Mouse (Mus musculus) kidney, postnatal 0 days (tissue): ENCODE data around the gene Gm10722. TPM values are rescaled to one million over a fixed set of nuclear protein-coding genes. Genes with fewer than 3 reads are reported as not detected.
"Not testable (repeated sequence)": the region's sequence is repeated elsewhere in the genome, so short reads cannot be mapped to it uniquely, and the experiment has no call there.

ENCODE experiments used
- ATAC-seq: fragments of 200-750 bp; cut with Nextera tagmentation; replicated peaks from 2 replicates; pipeline ENCODE4 v1.8.0; 2017; ENCODE audit warnings: low read depth, moderate number of reproducible peaks, moderate TSS enrichment, moderate library complexity; ENCODE audit not compliant: low FRiP score
- DNase-seq: peaks from one replicate; pipeline ENCODE4 v3.0.0-alpha.2; 2016; ENCODE audit warnings: low spot score
- H3K27ac ChIP-seq: fragments of 300-500 bp; sonication (generic); 2 replicates; pipeline ENCODE4 v1.5.1; 2014; ENCODE audit warnings: mild to moderate bottlenecking
- H3K27me3 ChIP-seq: fragments of 300-500 bp; sonication (generic); 2 replicates; pipeline ENCODE4 v1.6.1; 2014; ENCODE audit warnings: low read length, mixed read lengths; ENCODE audit not compliant: insufficient read depth
- H3K36me3 ChIP-seq: fragments of 300-500 bp; sonication (generic); 2 replicates; pipeline ENCODE4 v1.6.1; 2014; ENCODE audit warnings: low read length, mixed read lengths; ENCODE audit not compliant: insufficient read depth
- H3K4me1 ChIP-seq: fragments of 300-500 bp; sonication (generic); replicated peaks from 2 replicates; pipeline ENCODE4 v1.6.1; 2014; ENCODE audit warnings: antibody characterized with exemption, low read length, mixed read lengths; ENCODE audit not compliant: insufficient read depth
- H3K4me2 ChIP-seq: fragments of 300-500 bp; sonication (generic); 2 replicates; pipeline ENCODE4 v1.6.1; 2014; ENCODE audit warnings: mild to moderate bottlenecking, low read length, moderate library complexity, mixed read lengths
- H3K4me3 ChIP-seq: fragments of 300-500 bp; sonication (generic); replicated peaks from 2 replicates; pipeline ENCODE4 v1.5.1; 2014; ENCODE audit warnings: low read depth, low read length
- H3K9ac ChIP-seq: fragments of 300-500 bp; sonication (generic); 2 replicates; pipeline ENCODE4 v1.6.1; 2014; ENCODE audit warnings: low read depth, low read length
- H3K9me3 ChIP-seq: fragments of 300-500 bp; sonication (generic); replicated peaks from 2 replicates; pipeline ENCODE4 v1.6.1; 2016; ENCODE audit warnings: low read length, inconsistent platforms, mixed read lengths
- WGBS: fragments of 180-500 bp; shearing (Covaris S2); extraction: QIAGEN DNeasy Blood & Tissue Kit; methylation state at CpG from one replicate; pipeline ENCODE4 v1.1.7; 2014; 5-methylcytosine and 5-hydroxymethylcytosine counted together
- polyA plus RNA-seq: library from polyadenylated mRNA; unstranded; fragments of >200 nt; fragmentation: Nextera tagmentation; extraction: Ambion mirVana; gene quantifications from 2 replicates; pipeline ENCODE4 v1.2.1, GENCODE M21; 2015

The Gm10722 gene
- polyA plus RNA-seq, 1 experiment from 2014 or later: not detected

- not testable (repeated sequence) for H3K27me3 ChIP-seq, H3K9ac ChIP-seq, H3K9me3 ChIP-seq, H3K4me1 ChIP-seq, DNase-seq, H3K4me2 ChIP-seq, H3K4me3 ChIP-seq, H3K27ac ChIP-seq, H3K36me3 ChIP-seq
- peak; percentile 57 for ATAC-seq
- WGBS: no CpG with 5 or more reads among the region's 11 CpGs
These were observed 12.1 kb downstream of the Gm10722 start, which contains the start of gene Gm10721 for GRCm38 (mm10) chr9:3012733-3013279. Gene Gm10721 (plus strand): TSS chr9:3013140.

- DNase-seq, H3K9me3 ChIP-seq, ATAC-seq, H3K4me1 ChIP-seq, H3K4me2 ChIP-seq, H3K9ac ChIP-seq, H3K27me3 ChIP-seq, H3K36me3 ChIP-seq, H3K4me3 ChIP-seq, H3K27ac ChIP-seq: not testable (repeated sequence)
- 67% methylated on average over 4 of the region's 9 CpGs for WGBS
These were observed 14.6 kb downstream of the Gm10722 start, which contains the start of gene Gm10720 for GRCm38 (mm10) chr9:3015354-3015753. Gene Gm10720 (plus strand): TSS chr9:3015654.

- not testable (repeated sequence) for ATAC-seq, DNase-seq, H3K4me3 ChIP-seq, H3K27ac ChIP-seq, H3K9me3 ChIP-seq, H3K4me1 ChIP-seq, H3K9ac ChIP-seq, H3K27me3 ChIP-seq, H3K4me2 ChIP-seq, H3K36me3 ChIP-seq
- WGBS: 69% methylated on average over 4 of the region's 6 CpGs
These were observed 15.2 kb downstream of the Gm10722 start for GRCm38 (mm10) chr9:3015896-3016295.

- not testable (repeated sequence) for DNase-seq, H3K4me3 ChIP-seq, H3K9me3 ChIP-seq, H3K4me2 ChIP-seq, H3K27me3 ChIP-seq, ATAC-seq, H3K27ac ChIP-seq, H3K4me1 ChIP-seq, H3K9ac ChIP-seq, H3K36me3 ChIP-seq
- 83% methylated on average over 1 of the region's 9 CpGs for WGBS
These were observed 16.4 kb downstream of the Gm10722 start, which contains the start of gene Gm10719 for GRCm38 (mm10) chr9:3017108-3017507. Gene Gm10719 (plus strand): TSS chr9:3017408.

GRCm38 (mm10) chr9:3018944-3019343, 18.2 kb downstream of the Gm10722 start:
- not testable (repeated sequence) for H3K4me1 ChIP-seq, ATAC-seq, H3K4me2 ChIP-seq, H3K9ac ChIP-seq, H3K27ac ChIP-seq, H3K9me3 ChIP-seq, H3K27me3 ChIP-seq, DNase-seq, H3K36me3 ChIP-seq, H3K4me3 ChIP-seq
- 68% methylated on average over 9 of the region's 9 CpGs for WGBS

- H3K27me3 ChIP-seq, H3K9me3 ChIP-seq, H3K4me2 ChIP-seq, H3K27ac ChIP-seq, H3K4me3 ChIP-seq, H3K9ac ChIP-seq, H3K4me1 ChIP-seq, DNase-seq, H3K36me3 ChIP-seq: not testable (repeated sequence)
- ATAC-seq: peak; percentile 50
- WGBS: 82% methylated on average over 11 of the region's 19 CpGs
These were observed 19.4 kb downstream of the Gm10722 start for GRCm38 (mm10) chr9:3019835-3020727.

GRCm38 (mm10) chr9:3022316-3023008, 21.7 kb downstream of the Gm10722 start:
- not testable (repeated sequence) for H3K36me3 ChIP-seq, ATAC-seq, H3K27me3 ChIP-seq, H3K9me3 ChIP-seq, H3K4me3 ChIP-seq, H3K9ac ChIP-seq, H3K4me2 ChIP-seq, H3K4me1 ChIP-seq, H3K27ac ChIP-seq
- peak; percentile 1 for DNase-seq
- 69% methylated on average over 9 of the region's 13 CpGs for WGBS

GRCm38 (mm10) chr9:3023312-3023984, 22.7 kb downstream of the Gm10722 start, which contains the start of gene Gm10718:
Gene Gm10718 (plus strand): TSS chr9:3023547.
- H3K27me3 ChIP-seq, ATAC-seq, H3K4me2 ChIP-seq, H3K4me3 ChIP-seq, H3K4me1 ChIP-seq, H3K36me3 ChIP-seq, H3K9me3 ChIP-seq, H3K9ac ChIP-seq, DNase-seq, H3K27ac ChIP-seq: not testable (repeated sequence)
- 74% methylated on average over 9 of the region's 13 CpGs for WGBS
